Mouse (Mus musculus) stomach, postnatal 0 days (tissue): ENCODE results near the gene Zfp428.

ENCODE experiments used
- CTCF ChIP-seq: IDR thresholded peaks from 2 replicates; pipeline ENCODE4 v1.5.1; 2016; ENCODE audit warnings: antibody characterized with exemption, low read depth, mild to moderate bottlenecking, moderate library complexity
- EP300 ChIP-seq: optimal IDR thresholded peaks from 2 replicates; pipeline ENCODE3; 2016; ENCODE audit warnings: antibody characterized with exemption

DNA sequence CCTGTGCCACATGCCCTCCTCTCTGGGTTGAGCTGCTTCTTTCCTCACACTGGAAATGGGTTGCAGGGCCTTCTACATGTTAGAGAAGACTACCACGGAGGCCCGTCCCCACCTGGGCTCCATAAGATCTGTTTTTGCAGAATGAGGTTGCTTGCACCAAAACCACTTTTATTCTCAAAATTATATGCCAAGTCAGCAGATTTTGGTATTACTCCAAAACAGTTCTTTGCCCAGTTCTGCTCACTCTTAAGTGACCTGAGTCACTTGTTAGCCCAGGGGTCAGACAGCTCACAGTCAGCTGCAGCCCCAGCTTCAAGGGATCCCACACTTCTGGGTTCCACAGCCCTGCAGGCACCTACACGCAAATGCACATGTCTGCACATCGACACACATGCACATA is 54.6 kb downstream of the Zfp428 start:
- TF ChIP-seq CTCF (no peak), EP300 (no peak)
